Mouse (Mus musculus) liver, adult 2 months (tissue): ENCODE data around the gene Aqp1.

ENCODE experiments used
- CTCF ChIP-seq: fragments of 200-500 bp; IDR thresholded peaks from 2 replicates; pipeline ENCODE4 v1.5.1; 2011; ENCODE audit warnings: low read depth, low read length, control low read depth
- POLR2A ChIP-seq: fragments of 200-500 bp; IDR thresholded peaks from 2 replicates; pipeline ENCODE4 v1.6.1; 2011; ENCODE audit warnings: low read length, control low read depth; ENCODE audit not compliant: insufficient read depth; ENCODE audit errors: extremely low read depth

GRCm38 (mm10) chr6:55356976-55357635, 20.9 kb downstream of the Aqp1 start:
- TF ChIP-seq CTCF (no peak), POLR2A (no peak)
